Mouse (Mus musculus): ENCODE measurements at regions not wholly inside any gene's neighbourhood (a gene's known extent, or its start where the extent isn't known, plus 50 kb on each side); places are given as distances from the start of the nearest gene placed in this dataset.
A peak's percentile ranks its signal among the peaks of the same experiment; 100 is the strongest.

- no peak for DNase-seq (ENCODE audit: extremely low spot score in 1 of 2, low spot score in 1 of 2)
These were observed 245.3 kb downstream of the Adamts20 start for GRCm38 (mm10) chr15:94219907-94220306.

- DNase-seq (ENCODE audit: extremely low spot score in 1 of 2, low spot score in 1 of 2), result no peak
These were observed 248.5 kb downstream of the Adamts20 start for GRCm38 (mm10) chr15:94216703-94217102.

- no peak for DNase-seq (ENCODE audit: extremely low spot score in 1 of 2, low spot score in 1 of 2)
These were observed 250.8 kb downstream of the Adamts20 start for GRCm38 (mm10) chr15:94214440-94214839.

- no peak for DNase-seq (ENCODE audit: extremely low spot score in 1 of 2, low spot score in 1 of 2)
These were observed 251.8 kb downstream of the Adamts20 start for GRCm38 (mm10) chr15:94213393-94213792.

GRCm38 (mm10) chr15:94208476-94208875 is 256.7 kb downstream of the Adamts20 start:
- DNase-seq (ENCODE audit: extremely low spot score in 1 of 2, low spot score in 1 of 2), result no peak

- no peak for DNase-seq (ENCODE audit: extremely low spot score in 1 of 2, low spot score in 1 of 2)
These were observed 258.8 kb downstream of the Adamts20 start for GRCm38 (mm10) chr15:94206454-94206853.

- DNase-seq (ENCODE audit: extremely low spot score in 1 of 2, low spot score in 1 of 2), result no peak
These were observed 259.8 kb downstream of the Adamts20 start for GRCm38 (mm10) chr15:94205309-94205893.

GRCm38 (mm10) chr15:94190081-94190488 is 275.1 kb downstream of the Adamts20 start:
- no peak for DNase-seq (ENCODE audit: extremely low spot score in 1 of 2, low spot score in 1 of 2)

- DNase-seq (ENCODE audit: extremely low spot score in 1 of 2, low spot score in 1 of 2), result no peak
These were observed 277.6 kb downstream of the Adamts20 start for GRCm38 (mm10) chr15:94187588-94187987.

- no peak for DNase-seq (ENCODE audit: extremely low spot score in 1 of 2, low spot score in 1 of 2)
These were observed 281.4 kb downstream of the Adamts20 start for GRCm38 (mm10) chr15:94183663-94184375.

- no peak for DNase-seq (ENCODE audit: extremely low spot score in 1 of 2, low spot score in 1 of 2)
These were observed 291.1 kb downstream of the Adamts20 start for GRCm38 (mm10) chr15:94174083-94174482.

GRCm38 (mm10) chr15:94160806-94161205 is 304.4 kb downstream of the Adamts20 start:
- DNase-seq (ENCODE audit: extremely low spot score in 1 of 2, low spot score in 1 of 2), result no peak

GRCm38 (mm10) chr15:94139534-94139958 is 325.7 kb downstream of the Adamts20 start:
- DNase-seq (ENCODE audit: extremely low spot score in 1 of 2, low spot score in 1 of 2), result no peak

GRCm38 (mm10) chr15:94137159-94137952 is 327.9 kb downstream of the Adamts20 start:
- DNase-seq (ENCODE audit: extremely low spot score in 1 of 2, low spot score in 1 of 2), result peak; percentile 8 to 9

- peak in 1 of 2 experiments; percentile 23 for DNase-seq (ENCODE audit: extremely low spot score in 1 of 2, low spot score in 1 of 2)
These were observed 352.4 kb downstream of the Adamts20 start for GRCm38 (mm10) chr15:94112801-94113200.

- no peak for DNase-seq (ENCODE audit: extremely low spot score in 1 of 2, low spot score in 1 of 2)
These were observed 358.0 kb downstream of the Adamts20 start for GRCm38 (mm10) chr15:94107186-94107716.

- no peak for DNase-seq (ENCODE audit: extremely low spot score in 1 of 2, low spot score in 1 of 2)
These were observed 374.6 kb downstream of the Adamts20 start for GRCm38 (mm10) chr15:94090644-94091043.

GRCm38 (mm10) chr15:94089856-94090255 is 375.4 kb downstream of the Adamts20 start:
- DNase-seq (ENCODE audit: extremely low spot score in 1 of 2, low spot score in 1 of 2), result no peak

- no peak for DNase-seq (ENCODE audit: extremely low spot score in 1 of 2, low spot score in 1 of 2)
These were observed 382.8 kb downstream of the Adamts20 start for GRCm38 (mm10) chr15:94082369-94082768.

- DNase-seq (ENCODE audit: extremely low spot score in 1 of 2, low spot score in 1 of 2), result no peak
These were observed 388.2 kb downstream of the Adamts20 start for GRCm38 (mm10) chr15:94077056-94077455.

All from layer of hippocampus, postnatal 25 days (tissue).